ENCODE assay signal across 8 mouse cellular contexts in genomic region chr7:144217192-144217591, GRCm38 (mm10).
A peak's percentile ranks its signal among the peaks of the same experiment; 100 is the strongest.
DNase-seq lines count a peak whose midpoint lies in the region; ATAC-seq and TF ChIP-seq lines count a peak whose summit lies in the region.

No protein-coding gene starts in this region.

- TF ChIP-seq POLR2A in thymus, adult 2 months (IDR thresholded peaks at IDR 0.05; ENCODE audit: control insufficient read depth, extremely low read depth, insufficient read depth, low read length, poor library complexity) = no peak

- H3K9ac ChIP-seq in forebrain, embryonic 14.5 days (ENCODE audit: low read length) = no peak overlapping the region
- H3K9ac ChIP-seq in hindbrain, postnatal 0 days (replicated peaks; ENCODE audit: low read length) = no peak overlapping the region
- H3K9ac ChIP-seq in limb, embryonic 11.5 days (ENCODE audit: low read length) = no peak overlapping the region

- peak; percentile 28 for DNase-seq in thymus, adult 2 months
- DNase-seq in thymus, adult 18-20 months = no peak
- peak; percentile 58 for DNase-seq in cerebellum, adult 11 months
- DNase-seq in forebrain, embryonic 14.5 days (ENCODE audit: low spot score) = peak; percentile 86
- peak; percentile 85 for DNase-seq in hindbrain, postnatal 0 days (ENCODE audit: low spot score)
- peak; percentile 75 for DNase-seq in limb, embryonic 11.5 days (ENCODE audit: low spot score)
- peak; percentile 17 for DNase-seq in ovary, postnatal 10 days (ENCODE audit: low spot score)
- peak; percentile 53 to 71 for DNase-seq in urinary bladder, postnatal 4 days (ENCODE audit: low spot score in 2 of 2)

- WGBS in thymus, adult 2 months = 5% methylated on average over 3 of the region's 3 CpGs
- WGBS in forebrain, embryonic 14.5 days = 3% methylated on average over 3 of the region's 3 CpGs
- 5% methylated on average over 3 of the region's 3 CpGs for WGBS in hindbrain, postnatal 0 days
- WGBS in limb, embryonic 11.5 days = 8% methylated on average over 3 of the region's 3 CpGs

- H3K4me3 ChIP-seq in thymus, adult 2 months (ENCODE audit: control insufficient read depth, insufficient read depth, low read length) = no peak overlapping the region
- H3K4me3 ChIP-seq in forebrain, embryonic 14.5 days (ENCODE audit: low read depth, low read length) = no peak overlapping the region
- no peak overlapping the region for H3K4me3 ChIP-seq in hindbrain, postnatal 0 days (ENCODE audit: low read length)
- H3K4me3 ChIP-seq in limb, embryonic 11.5 days (ENCODE audit: low read depth, low read length) = no peak overlapping the region

- H3K4me2 ChIP-seq in forebrain, embryonic 14.5 days (ENCODE audit: low read length) = no peak overlapping the region
- no peak overlapping the region for H3K4me2 ChIP-seq in hindbrain, postnatal 0 days (ENCODE audit: low read depth, low read length)
- no peak overlapping the region for H3K4me2 ChIP-seq in limb, embryonic 11.5 days (ENCODE audit: low read depth, severe bottlenecking)

- H3K9me3 ChIP-seq in forebrain, embryonic 14.5 days (replicated peaks; ENCODE audit: control insufficient read depth, low read length) = no peaks in the 10 kb centered on the region
- H3K9me3 ChIP-seq in hindbrain, postnatal 0 days (ENCODE audit: low read length) = no peaks in the 10 kb centered on the region
- H3K9me3 ChIP-seq in limb, embryonic 11.5 days (ENCODE audit: control insufficient read depth, low read length) = no peaks in the 10 kb centered on the region

- no peaks in the 10 kb centered on the region for H3K36me3 ChIP-seq in thymus, adult 2 months (ENCODE audit: control insufficient read depth, insufficient read depth, low read length)
- H3K36me3 ChIP-seq in forebrain, embryonic 14.5 days (ENCODE audit: control insufficient read depth, insufficient read depth, low read length) = no peaks in the 10 kb centered on the region
- H3K36me3 ChIP-seq in hindbrain, postnatal 0 days (ENCODE audit: insufficient read depth, low read length) = no peaks in the 10 kb centered on the region
- H3K36me3 ChIP-seq in limb, embryonic 11.5 days (ENCODE audit: control insufficient read depth, insufficient read depth, low read length) = no peaks in the 10 kb centered on the region

- TF ChIP-seq CTCF in thymus, adult 2 months (IDR thresholded peaks at IDR 0.05; ENCODE audit: borderline replicate concordance, control insufficient read depth, extremely low read depth, insufficient read depth, low read length, poor library complexity) = peak; percentile 57; the same call in 1 of the 2 replicates
- peak; percentile 99 for TF ChIP-seq CTCF in hindbrain, postnatal 0 days (IDR thresholded peaks at IDR 0.05; ENCODE audit: low read depth)

- no peaks in the 10 kb centered on the region for H3K4me1 ChIP-seq in thymus, adult 2 months (replicated peaks; ENCODE audit: control insufficient read depth, insufficient read depth, low read length)
- H3K4me1 ChIP-seq in forebrain, embryonic 14.5 days (ENCODE audit: control insufficient read depth, insufficient read depth, low read length) = no peaks in the 10 kb centered on the region
- no peaks in the 10 kb centered on the region for H3K4me1 ChIP-seq in hindbrain, postnatal 0 days (ENCODE audit: insufficient read depth, low read length)
- H3K4me1 ChIP-seq in limb, embryonic 11.5 days (ENCODE audit: control insufficient read depth, insufficient read depth, low read length) = no peaks in the 10 kb centered on the region

- H3K27me3 ChIP-seq in thymus, adult 2 months (ENCODE audit: control insufficient read depth, insufficient read depth, low read length) = no peaks in the 10 kb centered on the region
- H3K27me3 ChIP-seq in forebrain, embryonic 14.5 days (replicated peaks; ENCODE audit: control insufficient read depth, insufficient read depth, low read length) = no peaks in the 10 kb centered on the region
- H3K27me3 ChIP-seq in hindbrain, postnatal 0 days (ENCODE audit: insufficient read depth, low read length) = no peaks in the 10 kb centered on the region
- H3K27me3 ChIP-seq in limb, embryonic 11.5 days (ENCODE audit: control insufficient read depth, insufficient read depth, low read length) = no peaks in the 10 kb centered on the region

- H3K27ac ChIP-seq in thymus, adult 2 months (ENCODE audit: control insufficient read depth, insufficient read depth, low read length) = no peak overlapping the region
- no peak overlapping the region for H3K27ac ChIP-seq in forebrain, embryonic 14.5 days (ENCODE audit: low read depth, low read length)
- H3K27ac ChIP-seq in hindbrain, postnatal 0 days = no peak overlapping the region
- H3K27ac ChIP-seq in limb, embryonic 11.5 days (replicated peaks; ENCODE audit: low read depth, low read length) = no peak overlapping the region

- peak; percentile 87 for ATAC-seq in forebrain, embryonic 14.5 days
- peak; percentile 50; the same call in 1 of the 2 replicates for ATAC-seq in hindbrain, postnatal 0 days
- ATAC-seq in limb, embryonic 11.5 days (ENCODE audit: insufficient number of reproducible peaks, low FRiP score, low TSS enrichment, low read depth) = no peak

Comparison
In these comparisons a context has a peak if more than half of its experiments do, and no peak if none do; other contexts are left out.
1. DNase-seq: peak in thymus, adult 2 months (single experiment), cerebellum, adult 11 months (single experiment), forebrain, embryonic 14.5 days (single experiment), hindbrain, postnatal 0 days (single experiment), limb, embryonic 11.5 days (single experiment), ovary, postnatal 10 days (single experiment) and urinary bladder, postnatal 4 days (2 of 2); none in thymus, adult 18-20 months (0 of 2).